Mouse (Mus musculus): ENCODE measurements around the gene Sh3pxd2a.

Gene Sh3pxd2a

GRCm38 (mm10) chr19:47382268-47382667, 81.9 kb downstream of the Sh3pxd2a start:
- no peak for DNase-seq (ENCODE audit: extremely low spot score, low read depth, low spot score)

- DNase-seq (ENCODE audit: extremely low spot score, low read depth, low spot score), result no peak
Observed at GRCm38 (mm10) chr19:47381011-47381410, 83.2 kb downstream of the Sh3pxd2a start.

GRCm38 (mm10) chr19:47379141-47379540, 85.1 kb downstream of the Sh3pxd2a start:
- no peak for DNase-seq (ENCODE audit: extremely low spot score, low read depth, low spot score)

GRCm38 (mm10) chr19:47374916-47375573, 89.2 kb downstream of the Sh3pxd2a start:
- DNase-seq (ENCODE audit: extremely low spot score, low read depth, low spot score), result no peak

GRCm38 (mm10) chr19:47374440-47374839, 89.8 kb downstream of the Sh3pxd2a start:
- no peak for DNase-seq (ENCODE audit: extremely low spot score, low read depth, low spot score)

GRCm38 (mm10) chr19:47372044-47372443, 92.2 kb downstream of the Sh3pxd2a start:
- DNase-seq (ENCODE audit: extremely low spot score, low read depth, low spot score), result no peak

- DNase-seq (ENCODE audit: extremely low spot score, low read depth, low spot score), result no peak
Observed at GRCm38 (mm10) chr19:47371521-47371920, 92.7 kb downstream of the Sh3pxd2a start.

- no peak for DNase-seq (ENCODE audit: extremely low spot score, low read depth, low spot score)
Observed at GRCm38 (mm10) chr19:47369008-47369407, 95.2 kb downstream of the Sh3pxd2a start.

GRCm38 (mm10) chr19:47367271-47367879, 96.8 kb downstream of the Sh3pxd2a start:
- DNase-seq (ENCODE audit: extremely low spot score, low read depth, low spot score), result no peak

GRCm38 (mm10) chr19:47366576-47366975, 97.6 kb downstream of the Sh3pxd2a start:
- no peak for DNase-seq (ENCODE audit: extremely low spot score, low read depth, low spot score)

GRCm38 (mm10) chr19:47363086-47363668, 101.0 kb downstream of the Sh3pxd2a start:
- no peak for DNase-seq (ENCODE audit: extremely low spot score, low read depth, low spot score)

GRCm38 (mm10) chr19:47360921-47361320, 103.3 kb downstream of the Sh3pxd2a start:
- no peak for DNase-seq (ENCODE audit: extremely low spot score, low read depth, low spot score)

GRCm38 (mm10) chr19:47360017-47360416, 104.2 kb downstream of the Sh3pxd2a start:
- DNase-seq (ENCODE audit: extremely low spot score, low read depth, low spot score), result no peak

- no peak for DNase-seq (ENCODE audit: extremely low spot score, low read depth, low spot score)
Observed at GRCm38 (mm10) chr19:47359166-47359931, 104.9 kb downstream of the Sh3pxd2a start.

GRCm38 (mm10) chr19:47357297-47357696, 106.9 kb downstream of the Sh3pxd2a start:
- DNase-seq (ENCODE audit: extremely low spot score, low read depth, low spot score), result no peak

- DNase-seq (ENCODE audit: extremely low spot score, low read depth, low spot score), result peak; percentile 44
Observed at GRCm38 (mm10) chr19:47356188-47356857, 107.9 kb downstream of the Sh3pxd2a start.

- no peak for DNase-seq (ENCODE audit: extremely low spot score, low read depth, low spot score)
Observed at GRCm38 (mm10) chr19:47354456-47354855, 109.7 kb downstream of the Sh3pxd2a start.

GRCm38 (mm10) chr19:47349043-47349442, 115.2 kb downstream of the Sh3pxd2a start:
- no peak for DNase-seq (ENCODE audit: extremely low spot score, low read depth, low spot score)

GRCm38 (mm10) chr19:47348395-47349016, 115.7 kb downstream of the Sh3pxd2a start:
- no peak for DNase-seq (ENCODE audit: extremely low spot score, low read depth, low spot score)

GRCm38 (mm10) chr19:47347021-47347643, 117.1 kb downstream of the Sh3pxd2a start:
- no peak for DNase-seq (ENCODE audit: extremely low spot score, low read depth, low spot score)

Data from hindlimb bud, embryonic 11.5 days (tissue).